Mouse (Mus musculus) cerebral cortex, adult 2 months (tissue): Measurements from ENCODE around the gene Vstm5.

ENCODE experiments used
- WGBS: fragments of 180-500 bp; shearing (Covaris S2); methylation state at CpG from one replicate; pipeline ENCODE4 v1.1.7; 2018; 5-methylcytosine and 5-hydroxymethylcytosine counted together

Vstm5 gene

DNA sequence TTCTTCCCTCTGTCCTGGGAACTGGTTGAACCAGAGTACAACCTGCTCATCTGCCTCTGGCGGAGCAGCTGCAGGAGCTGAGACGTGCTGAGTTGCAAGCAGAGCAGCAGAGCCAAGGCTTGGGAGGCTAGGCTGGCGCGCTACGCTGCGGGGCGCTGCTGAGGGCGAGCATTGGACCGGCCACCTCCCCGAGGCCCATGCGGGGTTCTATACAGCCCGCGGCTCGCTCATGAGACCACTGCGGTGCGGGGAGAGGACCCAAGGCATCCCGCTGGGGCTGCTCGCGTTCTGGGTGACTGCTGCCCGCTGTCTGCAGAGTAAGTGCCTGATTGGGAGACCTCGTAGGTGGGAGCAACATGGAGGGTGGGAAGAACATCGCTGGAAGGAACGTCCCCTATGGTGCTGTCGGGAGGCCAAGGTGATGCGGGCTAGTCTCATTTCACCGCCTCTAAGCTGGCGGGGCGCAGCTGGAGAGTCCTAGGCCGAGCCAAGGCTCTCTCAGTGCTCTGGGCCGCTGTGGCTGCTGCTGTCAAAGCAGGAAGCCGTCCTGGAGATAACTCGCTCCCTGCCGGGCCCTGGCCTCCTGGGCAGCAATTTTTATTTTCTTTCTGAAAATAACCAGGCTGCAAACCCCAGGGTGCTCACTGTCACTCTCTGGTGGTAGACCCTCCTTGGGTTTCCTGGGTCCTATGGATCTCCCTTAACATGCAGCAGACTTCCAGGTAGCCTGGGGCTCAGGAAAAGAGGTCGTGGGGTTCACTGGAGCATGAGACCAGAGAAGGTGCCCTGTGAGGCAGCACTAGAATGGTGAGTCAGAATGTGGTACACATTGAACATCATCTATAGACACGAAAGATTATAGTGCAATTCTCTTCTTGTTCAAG is at the start of gene Vstm5:
Gene Vstm5 (plus strand): TSS at position 4 of the 884 bp plus-strand sequence.
- 5% methylated on average over 35 of the region's 35 CpGs for WGBS

DNA sequence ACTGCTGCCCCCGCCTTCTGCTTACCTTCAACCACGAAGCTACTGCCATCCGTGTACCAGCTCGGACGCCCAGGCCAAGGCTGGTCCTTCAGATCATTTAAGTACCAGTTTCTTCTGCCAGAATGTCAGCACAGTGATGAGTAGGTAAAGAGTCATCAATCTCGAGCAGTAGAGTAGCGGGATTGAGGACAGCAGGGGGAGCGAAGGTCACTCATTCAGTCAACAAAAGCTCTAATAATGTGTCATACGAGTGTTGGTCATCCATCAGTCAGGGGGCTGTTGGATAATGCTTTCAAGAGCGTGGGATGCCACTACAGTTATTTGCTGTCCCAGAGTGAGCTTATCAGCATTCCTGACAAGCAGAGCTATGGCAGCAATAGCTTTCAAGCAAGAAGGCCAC is 44.0 kb upstream of the Vstm5 start:
- WGBS: 90% methylated on average over 10 of the region's 10 CpGs

DNA sequence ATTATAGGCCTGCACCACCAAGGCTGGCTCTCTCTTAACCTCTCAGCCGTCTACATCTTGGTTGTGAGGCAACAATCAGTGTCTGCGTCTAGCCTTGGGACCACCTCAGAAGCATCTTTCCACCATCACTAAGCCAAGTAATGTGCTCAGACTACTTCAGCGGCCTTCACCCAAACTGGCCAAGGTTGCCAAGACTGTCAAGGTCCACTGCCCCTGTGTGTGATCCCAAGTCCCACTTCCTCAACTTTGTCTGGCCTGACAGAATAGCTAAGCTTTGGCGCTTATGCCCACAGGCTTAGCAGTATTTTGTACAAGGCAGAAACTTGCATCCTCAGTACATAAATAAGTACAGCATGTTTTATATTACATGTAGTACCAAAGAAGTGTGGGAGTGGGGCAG is 32.2 kb upstream of the Vstm5 start:
- WGBS: 93% methylated on average over 4 of the region's 4 CpGs

DNA sequence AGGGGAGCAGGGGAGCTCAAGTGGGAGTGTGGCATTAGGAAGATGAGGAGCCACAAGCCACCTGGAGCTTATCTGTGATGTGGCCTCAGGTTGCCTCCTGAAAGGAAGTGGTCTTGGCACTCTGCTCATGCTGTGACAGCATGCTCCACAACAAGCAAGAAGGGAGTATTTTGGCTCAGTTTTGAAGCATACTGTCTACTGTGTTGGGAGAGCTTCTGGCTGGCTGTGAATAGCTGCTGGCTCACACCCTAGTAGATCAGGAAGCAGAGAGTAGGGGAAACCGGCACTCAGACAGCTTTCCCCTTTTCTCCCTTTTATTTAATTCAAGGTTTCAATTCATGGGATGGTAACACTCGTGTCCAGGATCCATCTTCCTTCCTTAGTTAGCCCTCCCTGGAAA is 29.5 kb upstream of the Vstm5 start:
- WGBS: 26% methylated on average over 2 of the region's 2 CpGs

DNA sequence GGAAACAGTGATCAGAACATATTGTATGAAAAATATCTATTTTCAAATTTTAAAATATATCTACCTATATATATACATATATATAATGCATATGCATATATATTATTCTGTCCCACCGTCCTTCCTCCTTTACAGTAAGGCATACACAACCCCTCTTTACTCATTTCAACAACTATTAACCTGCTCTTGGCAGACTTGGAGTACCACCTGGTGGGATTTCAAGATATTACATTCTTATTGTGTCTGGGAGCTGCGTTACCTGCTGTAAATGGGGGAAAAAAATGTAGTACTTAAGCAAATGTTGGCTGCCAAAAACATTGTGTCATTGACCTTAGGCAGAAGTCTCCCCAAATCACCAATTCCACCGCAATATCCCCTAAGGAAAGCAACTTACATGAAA is 27.0 kb upstream of the Vstm5 start:
- 84% methylated on average over 3 of the region's 3 CpGs for WGBS

DNA sequence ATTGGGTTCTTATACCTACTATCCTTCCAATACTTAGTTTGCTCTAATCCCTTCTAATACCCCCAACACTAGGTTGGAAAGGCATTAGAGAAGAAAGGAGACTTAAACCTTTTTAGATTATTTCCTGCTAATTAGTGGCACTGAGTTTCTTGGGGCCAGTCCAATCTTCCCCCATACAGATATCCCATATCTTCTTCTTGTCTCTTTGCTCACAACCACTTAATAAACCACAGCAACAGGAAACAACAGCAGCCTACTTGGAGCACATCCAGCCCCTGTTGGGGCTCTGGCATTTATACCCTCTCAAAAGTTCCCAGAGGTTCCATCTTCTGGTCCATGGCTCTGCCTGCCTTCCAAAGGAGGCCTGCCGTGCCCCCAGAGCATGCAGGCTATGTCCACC is 25.1 kb upstream of the Vstm5 start:
- 89% methylated on average over 1 of the region's 1 CpGs for WGBS

DNA sequence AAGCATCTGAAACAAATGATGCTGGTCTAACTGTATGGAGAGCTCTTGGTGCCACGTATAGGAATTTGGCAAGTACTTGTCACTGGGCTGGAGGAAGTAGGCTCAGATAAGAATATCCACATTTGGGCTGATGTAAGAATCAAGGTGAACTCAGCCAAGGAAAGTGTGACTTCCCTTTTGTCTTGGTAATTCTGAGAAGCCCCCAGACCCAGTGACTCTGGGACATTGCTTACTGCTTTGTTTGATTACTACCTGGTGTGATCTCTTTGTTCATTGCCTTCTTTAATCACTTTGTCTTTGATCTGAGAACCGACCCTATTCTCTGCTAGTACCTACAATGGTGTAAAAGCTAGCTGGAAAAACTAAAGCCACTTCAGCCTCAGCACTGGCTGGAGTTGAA is 13.9 kb upstream of the Vstm5 start:
- WGBS: 68% methylated on average over 2 of the region's 2 CpGs

DNA sequence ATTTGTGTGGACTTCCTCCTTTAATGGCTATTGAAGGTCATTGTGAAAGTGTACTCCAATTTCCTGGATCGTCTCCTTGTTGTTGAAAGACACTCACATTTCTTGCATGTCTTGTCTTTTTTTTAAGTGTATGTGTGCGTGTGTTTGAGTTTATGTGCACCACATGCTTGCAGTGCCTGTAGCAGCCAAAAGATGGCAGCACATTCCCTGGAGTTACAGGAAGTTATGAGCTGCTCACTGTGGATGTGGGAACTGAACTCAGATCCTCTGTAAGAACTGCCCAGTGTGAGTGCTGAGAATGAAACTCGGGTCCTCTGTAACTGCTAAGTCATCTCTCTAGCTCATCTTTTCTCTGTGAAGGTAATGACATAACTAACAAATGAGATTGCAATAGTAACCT is 6.4 kb upstream of the Vstm5 start:
- 97% methylated on average over 3 of the region's 3 CpGs for whole genome bisulfite sequencing

DNA sequence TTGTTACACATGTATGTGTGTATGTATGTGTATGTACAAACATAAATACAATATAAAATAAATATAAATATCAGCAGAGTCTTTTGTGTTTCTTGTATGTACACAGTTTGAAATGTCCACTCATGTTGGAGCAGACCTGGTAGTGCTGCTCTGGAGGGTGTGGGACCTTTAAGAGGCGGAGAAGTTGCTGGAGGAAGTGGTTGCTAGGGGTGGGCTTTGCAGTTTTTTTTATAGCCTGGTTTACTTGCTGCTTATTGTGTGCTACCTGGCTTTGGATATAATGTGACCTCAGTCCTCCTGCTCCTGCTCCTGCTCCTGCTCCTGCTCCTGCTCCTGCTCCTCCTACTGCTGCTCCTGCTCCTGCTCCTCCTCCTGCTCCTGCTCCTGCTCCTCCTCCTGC is 5.2 kb upstream of the Vstm5 start:
- WGBS: 86% methylated on average over 1 of the region's 1 CpGs

DNA sequence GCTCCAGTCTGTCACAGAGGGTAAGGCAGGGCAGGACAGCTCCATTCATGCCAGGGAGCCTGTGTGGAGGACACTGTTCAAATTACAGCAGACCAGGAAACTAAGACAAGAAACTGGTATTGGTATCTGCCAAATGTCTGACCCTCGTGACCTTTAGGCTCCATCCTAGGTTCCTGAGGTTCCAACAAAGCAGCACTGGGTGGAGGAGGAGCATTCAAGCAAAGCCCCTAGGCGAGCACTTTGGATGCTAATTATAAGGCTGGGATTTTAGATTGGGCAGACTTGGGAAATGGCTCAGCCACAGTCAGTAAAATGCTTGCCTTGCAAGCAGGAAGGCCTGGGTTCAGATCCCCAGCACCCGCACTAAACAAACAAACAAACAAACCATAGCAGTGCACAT is 2.9 kb upstream of the Vstm5 start:
- 89% methylated on average over 3 of the region's 3 CpGs for WGBS

DNA sequence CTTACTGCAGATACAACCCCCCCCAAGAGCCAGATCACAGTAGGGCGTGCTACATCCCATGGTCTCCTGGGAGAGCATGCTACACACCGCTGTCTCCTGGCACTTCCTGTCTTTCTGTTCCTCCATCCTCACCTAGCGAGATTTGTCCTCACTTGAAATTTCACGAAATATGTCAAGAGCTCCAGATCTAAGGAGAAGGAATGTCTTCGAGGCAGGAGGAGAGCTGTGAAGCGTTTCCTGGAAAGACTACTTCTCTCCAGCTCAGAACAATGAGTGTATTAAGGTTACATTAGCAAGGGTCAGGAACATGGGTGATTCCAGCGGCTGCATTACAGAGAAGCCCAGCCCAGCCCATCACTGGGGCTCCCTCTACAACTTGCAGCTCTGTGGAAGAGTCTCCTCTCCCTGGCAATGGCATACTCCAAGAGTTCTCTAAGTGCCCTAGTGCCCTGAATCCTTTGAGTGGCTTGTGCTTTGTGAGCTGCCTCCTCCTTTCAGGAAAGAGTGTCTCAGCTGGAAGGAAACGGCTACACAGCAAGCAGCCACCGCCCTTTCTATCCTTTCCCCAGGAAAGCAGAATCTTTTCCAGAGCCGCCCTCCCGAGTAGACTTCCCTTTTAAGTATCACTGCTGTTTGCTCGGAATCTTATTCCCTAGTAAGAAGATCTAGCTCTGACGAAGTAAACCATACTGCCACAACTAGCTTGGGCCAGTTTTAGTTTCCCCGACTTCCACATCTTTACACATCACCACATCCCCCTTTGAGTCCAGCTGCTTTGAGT is 1.1 kb upstream of the Vstm5 start:
- WGBS: 51% methylated on average over 14 of the region's 14 CpGs

DNA sequence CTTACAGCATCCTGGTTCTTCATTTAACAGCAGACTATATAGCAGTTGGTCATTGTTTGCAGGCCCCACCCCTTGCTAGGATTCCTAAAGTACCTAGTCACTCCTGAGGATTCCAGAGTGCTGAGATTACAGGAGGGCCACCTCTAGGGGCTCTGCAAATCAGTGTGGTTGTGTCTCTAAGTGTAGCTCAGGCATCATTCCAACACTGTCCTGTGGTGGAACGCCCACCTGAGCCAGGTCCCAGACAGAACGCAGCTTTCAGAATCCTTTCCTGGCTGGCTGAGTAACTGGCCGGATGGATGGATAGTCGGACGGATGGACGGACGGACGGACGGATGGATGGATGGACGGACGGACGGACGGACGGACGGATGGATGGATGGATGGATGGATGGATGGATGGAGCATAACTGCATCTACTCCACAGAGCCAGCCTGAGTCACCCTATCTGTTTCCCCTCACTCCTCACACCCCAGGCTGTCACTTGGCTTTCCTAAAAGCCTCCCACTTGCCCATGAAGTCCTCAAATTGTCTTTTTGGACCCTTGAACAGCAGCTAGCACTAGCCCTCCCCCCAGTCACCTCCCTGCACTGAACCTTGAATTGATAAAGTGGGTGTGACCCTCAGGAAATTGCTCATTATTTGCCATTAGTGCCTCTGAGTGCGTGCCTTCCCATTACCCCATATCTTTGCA is 401 bp upstream of the Vstm5 start:
- WGBS: 78% methylated on average over 16 of the region's 16 CpGs

DNA sequence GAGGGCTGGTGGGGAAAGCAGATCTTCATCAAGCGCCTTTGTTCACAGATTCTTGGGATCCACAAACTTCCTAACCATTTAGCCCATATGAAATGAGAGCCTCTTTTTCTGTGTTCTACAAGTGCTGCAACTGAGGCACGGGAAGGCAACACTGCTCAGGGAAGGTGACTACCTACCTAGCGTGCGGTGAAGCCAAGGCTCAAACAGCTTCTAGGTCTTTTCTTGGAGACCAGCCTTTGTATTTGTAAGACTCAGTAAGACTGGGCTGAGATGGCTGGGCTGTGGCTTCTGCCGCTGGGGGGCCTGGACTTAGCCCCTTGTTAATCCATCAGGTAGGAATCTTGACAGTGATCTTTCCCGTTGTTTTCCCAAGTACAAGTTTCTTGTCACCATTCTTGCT is 1.2 kb downstream of the Vstm5 start:
- WGBS: 96% methylated on average over 6 of the region's 6 CpGs

DNA sequence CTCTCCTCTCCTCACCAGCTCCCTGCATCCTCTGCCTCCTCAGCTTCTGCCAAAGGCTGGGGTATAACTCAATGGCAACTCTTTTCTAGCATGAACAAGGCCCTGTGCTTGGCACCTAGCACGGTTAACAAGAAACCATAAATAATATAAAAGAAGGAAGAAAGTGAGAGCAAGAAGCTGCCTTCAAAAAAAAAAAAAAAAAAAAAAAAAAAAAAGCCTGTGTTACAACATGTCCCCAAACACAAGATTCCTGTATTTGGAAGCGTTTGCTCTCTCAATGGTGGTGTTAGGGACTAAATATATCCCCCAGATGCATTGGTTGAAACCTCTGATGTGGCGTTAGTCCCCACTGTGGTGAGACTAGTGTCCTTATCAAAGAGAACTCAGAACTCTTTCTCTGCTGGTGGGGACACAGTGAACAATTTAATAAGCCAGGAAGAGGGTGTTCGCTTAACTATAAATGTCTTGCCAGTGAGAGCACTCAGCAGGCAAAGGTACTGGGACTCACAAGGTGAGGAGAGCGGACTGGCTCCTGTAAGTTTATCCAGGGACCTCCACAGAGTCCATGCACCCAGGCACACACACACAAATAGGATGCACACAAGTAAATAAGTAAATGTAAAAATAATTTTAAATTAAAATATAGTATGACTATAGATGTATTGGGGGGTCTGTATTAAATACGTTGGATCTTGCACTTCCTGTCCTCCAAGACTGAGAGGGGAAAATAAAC is 2.2 kb downstream of the Vstm5 start:
- WGBS: 63% methylated on average over 6 of the region's 6 CpGs

DNA sequence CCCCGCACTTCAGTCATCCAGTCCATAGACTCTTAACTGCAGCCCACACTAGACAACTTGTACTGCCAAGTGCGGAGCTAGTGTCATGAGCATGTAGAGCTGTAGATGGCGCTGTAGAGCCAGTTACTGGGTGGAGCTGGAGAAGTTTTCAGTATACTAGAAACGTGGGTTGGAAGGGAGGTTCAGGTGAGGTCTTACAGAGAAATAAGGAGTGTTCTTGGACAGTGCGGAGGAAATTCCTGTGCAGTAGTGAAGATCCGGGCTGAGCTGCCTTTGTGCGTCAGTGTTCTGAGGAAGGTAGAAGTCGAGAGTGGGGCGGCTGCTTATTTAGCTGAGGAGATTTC is 2.7 kb downstream of the Vstm5 start:
- WGBS: 54% methylated on average over 9 of the region's 9 CpGs

DNA sequence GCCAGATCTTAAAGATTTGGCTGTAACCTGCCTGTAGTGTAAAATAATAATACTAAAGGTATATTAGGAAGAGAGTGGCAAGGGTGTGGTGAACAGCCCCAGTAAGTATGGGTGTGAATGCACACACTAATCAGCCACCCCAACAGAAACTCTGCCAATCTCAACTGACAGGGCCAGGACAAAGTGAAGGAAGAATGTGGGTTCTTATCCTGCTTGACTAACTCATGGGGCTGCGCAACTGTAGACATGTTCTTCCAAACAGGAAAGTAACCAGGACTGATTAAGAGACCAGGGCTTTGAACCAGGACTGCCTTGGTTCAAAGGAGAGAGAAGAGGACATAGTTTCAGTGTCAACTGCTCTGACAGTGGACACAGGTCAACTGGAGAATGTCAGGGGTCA is 3.3 kb downstream of the Vstm5 start:
- 94% methylated on average over 1 of the region's 1 CpGs for WGBS

DNA sequence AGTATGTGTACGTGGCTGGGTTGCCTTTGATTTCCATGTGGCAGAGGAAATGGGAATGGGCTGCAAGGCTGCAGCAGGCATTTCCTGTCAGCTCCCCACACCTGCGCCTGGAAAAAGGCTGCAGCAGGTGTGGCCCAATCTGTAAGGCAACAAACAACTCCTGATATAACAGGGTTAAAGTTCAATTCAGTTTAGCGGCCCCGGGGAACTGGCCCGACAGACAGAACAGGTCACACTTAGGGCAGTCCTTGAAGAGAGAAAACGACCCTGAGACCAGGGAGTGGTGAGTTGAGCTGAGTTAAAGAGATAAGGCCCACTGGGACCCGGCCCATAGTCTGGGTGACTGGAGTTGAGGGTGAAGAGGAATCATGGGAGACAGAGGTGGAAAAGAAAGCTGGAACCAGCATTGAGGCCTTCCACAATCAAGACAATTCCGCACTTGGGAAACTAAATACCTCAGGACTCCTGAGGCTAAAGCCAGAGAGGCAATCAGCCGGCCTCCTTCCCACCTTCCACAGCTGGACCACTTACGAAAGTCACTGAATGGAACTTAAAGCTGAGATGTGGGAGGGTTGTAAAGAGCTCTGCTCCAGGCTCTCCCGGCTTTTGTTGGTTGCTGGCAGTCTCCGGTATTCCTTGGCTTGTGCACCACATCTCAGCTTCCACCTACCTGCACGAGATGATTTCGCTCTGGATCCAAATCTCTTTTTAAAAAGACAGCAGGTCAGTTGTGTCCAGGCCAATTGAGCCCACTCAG is 6.7 kb downstream of the Vstm5 start:
- WGBS: 71% methylated on average over 14 of the region's 14 CpGs

DNA sequence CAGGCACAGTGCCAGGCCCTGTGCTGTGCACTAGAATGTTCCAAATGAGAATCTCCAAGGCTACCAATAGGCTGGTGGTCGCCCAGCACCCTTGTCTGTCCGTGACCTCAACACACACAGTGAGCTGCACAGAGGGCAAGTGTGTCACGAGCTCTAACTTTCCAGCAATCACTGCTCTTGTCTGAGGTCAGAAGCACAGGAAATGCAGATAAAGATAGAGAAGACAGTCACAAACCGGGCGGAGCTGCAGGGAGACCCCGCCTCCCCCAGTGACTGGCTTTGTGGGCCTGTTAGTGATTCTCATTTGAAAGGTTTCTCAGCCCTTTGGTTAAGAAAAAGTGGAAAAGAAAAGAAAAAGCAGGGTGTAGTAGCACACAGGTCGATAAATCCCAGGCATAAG is 11.5 kb downstream of the Vstm5 start:
- WGBS: 75% methylated on average over 7 of the region's 7 CpGs

DNA sequence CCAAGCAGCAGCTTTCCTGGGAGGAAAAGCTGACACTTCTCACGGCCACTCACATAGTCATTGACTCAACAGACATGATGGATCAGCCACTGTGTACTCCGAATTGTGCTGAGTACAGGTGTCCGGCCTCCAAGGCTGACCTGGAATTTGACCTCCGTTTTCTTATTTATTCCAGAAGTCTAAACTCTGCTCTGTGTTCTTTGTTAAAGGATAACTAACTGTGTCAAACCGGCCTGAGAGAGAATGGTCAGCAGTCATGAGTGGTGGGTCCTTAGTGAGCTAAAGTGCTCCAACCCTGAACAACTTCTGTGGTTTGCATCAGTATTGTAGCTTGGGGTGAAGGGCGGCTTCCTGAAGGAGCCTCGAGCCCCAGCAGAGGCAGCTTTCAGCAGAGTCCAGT is 13.4 kb downstream of the Vstm5 start:
- 86% methylated on average over 7 of the region's 7 CpGs for WGBS

DNA sequence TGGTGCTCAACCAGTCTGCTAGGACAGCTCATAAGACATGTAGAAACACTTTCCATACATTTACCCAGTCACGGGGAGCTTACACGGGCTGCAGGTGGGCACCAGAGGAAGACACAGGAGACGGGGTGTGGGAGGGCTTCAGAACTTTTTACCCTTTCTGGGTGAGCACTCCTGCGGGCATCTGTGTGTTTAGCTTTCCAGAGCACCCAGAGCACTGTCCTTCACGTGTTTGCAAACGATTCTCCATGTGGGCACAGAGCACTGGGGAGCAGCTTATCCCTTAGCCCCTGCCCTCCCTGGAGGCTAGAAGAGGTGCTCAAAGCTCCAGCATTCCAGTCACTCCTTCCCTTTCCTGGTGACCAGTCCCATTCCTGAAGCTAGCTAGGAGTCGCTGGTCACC is 15.7 kb downstream of the Vstm5 start:
- 81% methylated on average over 7 of the region's 7 CpGs for WGBS

DNA sequence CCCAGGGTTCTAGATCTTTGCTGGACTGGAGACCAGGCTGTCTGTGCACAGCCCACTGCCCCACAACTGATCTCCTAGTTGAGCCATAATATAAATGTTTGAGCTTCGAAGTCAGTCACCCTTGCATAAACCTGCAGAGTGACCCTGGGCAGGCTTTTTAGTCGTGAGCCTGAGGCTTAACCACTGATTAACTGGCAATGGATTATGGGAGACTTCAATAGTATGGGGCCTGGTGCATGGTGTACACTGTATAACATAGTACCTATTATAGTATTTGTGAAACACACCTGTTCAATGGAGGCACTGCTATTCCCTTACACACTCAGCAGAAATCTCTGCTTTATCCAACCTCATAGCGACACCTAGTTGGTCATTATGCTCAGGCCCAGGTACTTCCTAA is 17.4 kb downstream of the Vstm5 start:
- 87% methylated on average over 3 of the region's 3 CpGs for WGBS
